Mouse (Mus musculus): ENCODE measurements around the gene Fbxo7. TPM values are rescaled to one million over a fixed set of nuclear protein-coding genes. Genes with fewer than 3 reads are reported as not detected.

Fbxo7 gene
- polyA plus RNA-seq, 1 experiment = 36.8 TPM

DNA sequence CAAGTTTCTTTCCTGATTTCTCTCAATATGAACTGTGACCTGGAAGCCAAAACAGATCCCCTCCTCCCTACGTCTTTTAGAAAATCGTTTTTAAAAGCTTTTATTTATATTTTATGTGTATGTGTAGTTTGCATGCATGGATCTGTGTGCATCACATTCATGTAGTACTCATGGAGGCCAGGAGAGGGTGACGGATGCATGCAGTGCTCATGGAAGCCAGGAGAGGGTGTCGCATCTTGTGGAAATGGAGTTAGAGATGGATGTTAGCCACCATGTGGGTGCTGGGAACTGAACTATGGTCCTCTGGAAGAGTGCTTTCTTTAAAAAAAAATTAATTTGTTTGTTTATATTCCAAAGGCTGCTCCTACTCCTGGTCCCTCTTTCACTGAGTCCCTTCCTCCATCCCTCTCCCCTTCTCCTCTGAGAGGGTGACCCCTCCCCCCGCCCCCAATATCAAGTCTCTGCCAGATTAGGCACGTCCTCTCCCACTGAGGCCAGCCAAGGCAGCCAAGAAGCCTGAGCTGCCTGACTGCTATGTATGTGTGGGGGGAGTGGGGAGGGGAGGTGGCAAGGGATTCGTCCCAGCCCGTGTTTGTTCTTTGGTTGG lies 34.6 kb downstream of the Fbxo7 start:
- H3K36me3 ChIP-seq (ENCODE audit: control insufficient read depth, insufficient read depth, low read length) = no peaks in the 10 kb centered on the region
- TF ChIP-seq POLR2A (IDR thresholded peaks at IDR 0.05; ENCODE audit: control insufficient read depth, low read depth, low read length) = no peak
- no peak for TF ChIP-seq CTCF (IDR thresholded peaks at IDR 0.05; ENCODE audit: control insufficient read depth, insufficient read depth, insufficient replicate concordance, low read depth, low read length)
- H3K27me3 ChIP-seq (ENCODE audit: control insufficient read depth, insufficient read depth, low read length) = no peaks in the 10 kb centered on the region
- H3K27ac ChIP-seq (ENCODE audit: control insufficient read depth, insufficient read depth, low read depth, low read length) = no peak overlapping the region
- no peak overlapping the region for H3K4me3 ChIP-seq (ENCODE audit: control insufficient read depth, low read depth, low read length)
- no peaks in the 10 kb centered on the region for H3K4me1 ChIP-seq (ENCODE audit: control insufficient read depth, insufficient read depth, low read length)

DNA sequence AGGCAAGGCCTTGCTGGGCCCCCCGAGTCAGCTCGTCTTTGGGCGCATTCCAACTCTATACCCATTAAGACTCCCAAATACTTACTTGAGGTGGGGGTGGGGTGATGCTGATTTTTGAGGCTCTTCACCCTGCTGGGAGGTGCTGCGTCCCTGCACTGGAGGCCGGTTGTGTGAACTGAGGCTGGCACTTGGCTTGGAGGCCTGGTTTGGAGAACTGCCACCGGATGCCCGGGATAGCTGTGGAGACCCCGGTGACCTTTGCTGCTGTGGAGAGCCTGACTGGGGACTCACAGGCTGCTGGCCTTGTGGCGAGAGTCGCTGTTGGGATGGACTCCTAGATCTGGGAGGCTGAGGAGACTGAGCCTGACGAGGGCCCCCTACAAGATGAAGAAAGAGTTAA lies 35.5 kb downstream of the Fbxo7 start:
- Histone ChIP-seq H3K27me3 (ENCODE audit: control insufficient read depth, insufficient read depth, low read length) (no peaks in the 10 kb centered on the region), H3K27ac (ENCODE audit: control insufficient read depth, insufficient read depth, low read depth, low read length) (no peak overlapping the region)

DNA sequence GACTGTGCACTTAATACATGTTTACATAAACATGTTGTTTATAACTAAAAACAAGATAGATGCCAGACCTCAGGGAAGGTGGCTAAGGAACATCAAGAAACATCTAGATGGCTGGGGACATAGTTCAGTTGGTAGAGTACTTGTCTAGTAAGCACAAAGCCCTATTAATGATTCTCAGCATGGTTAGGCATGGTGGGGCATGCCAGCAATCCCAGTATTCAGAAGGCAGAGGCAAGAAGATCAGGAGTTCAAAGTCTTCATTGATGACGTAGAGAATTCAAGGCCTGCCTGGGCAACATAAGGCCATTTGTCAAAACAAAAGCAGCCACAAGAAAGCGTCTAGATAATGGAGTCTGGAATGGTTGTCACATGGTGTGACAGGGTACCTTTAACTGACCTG lies 35.9 kb downstream of the Fbxo7 start:
- TF ChIP-seq CTCF (IDR thresholded peaks at IDR 0.05; ENCODE audit: control insufficient read depth, insufficient read depth, insufficient replicate concordance, low read depth, low read length) (no peak), POLR2A (IDR thresholded peaks at IDR 0.05; ENCODE audit: control insufficient read depth, low read depth, low read length) (no peak)
- Histone ChIP-seq H3K27ac (ENCODE audit: control insufficient read depth, insufficient read depth, low read depth, low read length) (no peak overlapping the region), H3K4me3 (ENCODE audit: control insufficient read depth, low read depth, low read length) (no peak overlapping the region), H3K27me3 (ENCODE audit: control insufficient read depth, insufficient read depth, low read length) (no peaks in the 10 kb centered on the region), H3K4me1 (ENCODE audit: control insufficient read depth, insufficient read depth, low read length) (no peaks in the 10 kb centered on the region), H3K36me3 (ENCODE audit: control insufficient read depth, insufficient read depth, low read length) (no peaks in the 10 kb centered on the region)

More for the DNA sequence above, 35.5 kb downstream of the Fbxo7 start:
- Histone ChIP-seq H3K36me3 (ENCODE audit: control insufficient read depth, insufficient read depth, low read length) (no peaks in the 10 kb centered on the region), H3K4me3 (ENCODE audit: control insufficient read depth, low read depth, low read length) (no peak overlapping the region), H3K4me1 (ENCODE audit: control insufficient read depth, insufficient read depth, low read length) (no peaks in the 10 kb centered on the region)
- TF ChIP-seq CTCF (IDR thresholded peaks at IDR 0.05; ENCODE audit: control insufficient read depth, insufficient read depth, insufficient replicate concordance, low read depth, low read length) (no peak), POLR2A (IDR thresholded peaks at IDR 0.05; ENCODE audit: control insufficient read depth, low read depth, low read length) (no peak)

DNA sequence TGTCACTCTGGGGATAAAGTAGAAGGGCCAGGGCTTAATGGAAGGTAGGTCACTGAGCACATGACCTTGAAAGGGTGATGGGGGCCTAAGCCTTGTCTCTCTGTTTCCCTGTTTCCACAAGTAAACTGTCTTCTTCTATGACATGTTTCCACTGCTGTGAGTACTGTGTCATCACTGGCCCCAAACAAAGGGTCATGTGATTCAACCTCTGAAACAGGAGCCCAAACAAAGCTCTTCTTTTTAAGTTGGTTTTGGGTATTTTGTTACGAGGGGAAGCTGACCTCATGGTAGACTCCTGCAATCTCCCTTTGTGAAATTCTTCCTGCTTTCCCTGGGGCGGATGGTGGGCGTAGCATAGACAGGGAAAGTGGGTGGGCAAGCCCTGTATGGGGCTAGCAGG lies 38.5 kb downstream of the Fbxo7 start:
- Histone ChIP-seq H3K4me1 (ENCODE audit: control insufficient read depth, insufficient read depth, low read length) (no peaks in the 10 kb centered on the region), H3K27me3 (ENCODE audit: control insufficient read depth, insufficient read depth, low read length) (no peaks in the 10 kb centered on the region), H3K4me3 (ENCODE audit: control insufficient read depth, low read depth, low read length) (no peak overlapping the region), H3K36me3 (ENCODE audit: control insufficient read depth, insufficient read depth, low read length) (no peaks in the 10 kb centered on the region), H3K27ac (ENCODE audit: control insufficient read depth, insufficient read depth, low read depth, low read length) (no peak overlapping the region)
- TF ChIP-seq POLR2A (IDR thresholded peaks at IDR 0.05; ENCODE audit: control insufficient read depth, low read depth, low read length) (no peak), CTCF (IDR thresholded peaks at IDR 0.05; ENCODE audit: control insufficient read depth, insufficient read depth, insufficient replicate concordance, low read depth, low read length) (no peak)

DNA sequence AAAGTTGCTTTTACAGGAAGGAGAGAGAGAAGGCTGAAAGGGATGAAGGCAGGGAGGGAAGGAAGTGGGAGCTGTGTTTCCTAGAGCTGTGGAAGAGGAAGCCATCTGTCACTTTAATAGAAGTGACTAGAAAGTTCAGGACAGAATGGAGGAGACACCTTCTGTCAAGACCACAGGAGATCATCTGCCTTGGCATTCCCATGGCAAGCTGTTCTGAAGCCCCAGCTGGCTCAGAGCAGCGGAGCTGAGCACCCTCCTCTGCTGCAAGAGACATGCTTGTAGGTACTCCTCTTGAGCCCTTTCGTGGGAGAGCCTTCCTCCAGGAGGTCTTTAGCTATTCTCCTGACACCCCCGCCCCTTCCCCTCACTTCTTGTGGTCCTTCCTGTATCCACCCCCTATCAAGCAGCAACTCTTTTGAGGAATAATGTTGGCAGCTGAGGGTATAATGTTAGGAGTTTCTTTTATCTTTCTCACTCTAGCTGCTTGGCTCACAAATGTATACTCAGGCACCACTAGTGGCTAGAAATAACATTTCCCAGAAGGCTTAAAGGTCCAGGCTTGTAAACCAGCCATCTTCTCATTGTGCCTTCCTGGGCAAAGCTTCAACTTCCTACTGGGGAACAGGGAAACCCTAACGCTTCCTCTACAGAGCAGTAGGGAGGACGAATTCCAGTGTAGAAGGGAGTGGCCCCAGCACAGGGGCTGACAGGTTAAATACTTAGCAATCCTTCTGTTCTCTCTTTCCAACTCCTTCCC lies 40.7 kb downstream of the Fbxo7 start:
- Histone ChIP-seq H3K4me1 (ENCODE audit: control insufficient read depth, insufficient read depth, low read length) (peaks cover 4% of the 10 kb centered on the region; the same call in 1 of the 2 replicates), H3K4me3 (ENCODE audit: control insufficient read depth, low read depth, low read length) (peak overlapping the region; percentile 28; the same call in 1 of the 2 replicates), H3K27ac (ENCODE audit: control insufficient read depth, insufficient read depth, low read depth, low read length) (no peak overlapping the region), H3K27me3 (ENCODE audit: control insufficient read depth, insufficient read depth, low read length) (no peaks in the 10 kb centered on the region), H3K36me3 (ENCODE audit: control insufficient read depth, insufficient read depth, low read length) (no peaks in the 10 kb centered on the region)
- TF ChIP-seq CTCF (IDR thresholded peaks at IDR 0.05; ENCODE audit: control insufficient read depth, insufficient read depth, insufficient replicate concordance, low read depth, low read length) = no peak
- TF ChIP-seq POLR2A (IDR thresholded peaks at IDR 0.05; ENCODE audit: control insufficient read depth, low read depth, low read length) = no peak

DNA sequence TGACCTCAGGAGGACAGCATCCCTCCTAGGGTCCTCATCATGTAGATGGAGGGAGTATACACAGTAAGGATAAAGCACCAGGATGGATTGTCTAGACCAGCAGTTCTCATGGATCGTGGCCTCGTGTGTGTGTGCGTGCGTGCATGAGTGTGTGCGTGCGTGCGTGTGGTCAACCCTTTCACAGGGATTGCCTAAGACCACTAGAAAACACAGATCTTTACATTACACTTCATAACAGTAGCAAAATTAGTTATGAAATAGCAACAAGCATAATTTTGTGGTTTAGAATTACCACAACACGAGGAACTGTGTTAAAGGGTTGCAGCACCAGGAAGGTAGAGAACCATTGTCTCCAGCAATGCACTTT lies 41.2 kb downstream of the Fbxo7 start:
- Histone ChIP-seq H3K27ac (ENCODE audit: control insufficient read depth, insufficient read depth, low read depth, low read length) (no peak overlapping the region), H3K4me3 (ENCODE audit: control insufficient read depth, low read depth, low read length) (peak overlapping the region; percentile 28), H3K27me3 (ENCODE audit: control insufficient read depth, insufficient read depth, low read length) (no peaks in the 10 kb centered on the region), H3K36me3 (ENCODE audit: control insufficient read depth, insufficient read depth, low read length) (no peaks in the 10 kb centered on the region), H3K4me1 (ENCODE audit: control insufficient read depth, insufficient read depth, low read length) (peaks cover 4% of the 10 kb centered on the region; the same call in 1 of the 2 replicates)
- TF ChIP-seq CTCF (IDR thresholded peaks at IDR 0.05; ENCODE audit: control insufficient read depth, insufficient read depth, insufficient replicate concordance, low read depth, low read length) = no peak
- TF ChIP-seq POLR2A (IDR thresholded peaks at IDR 0.05; ENCODE audit: control insufficient read depth, low read depth, low read length) = no peak

DNA sequence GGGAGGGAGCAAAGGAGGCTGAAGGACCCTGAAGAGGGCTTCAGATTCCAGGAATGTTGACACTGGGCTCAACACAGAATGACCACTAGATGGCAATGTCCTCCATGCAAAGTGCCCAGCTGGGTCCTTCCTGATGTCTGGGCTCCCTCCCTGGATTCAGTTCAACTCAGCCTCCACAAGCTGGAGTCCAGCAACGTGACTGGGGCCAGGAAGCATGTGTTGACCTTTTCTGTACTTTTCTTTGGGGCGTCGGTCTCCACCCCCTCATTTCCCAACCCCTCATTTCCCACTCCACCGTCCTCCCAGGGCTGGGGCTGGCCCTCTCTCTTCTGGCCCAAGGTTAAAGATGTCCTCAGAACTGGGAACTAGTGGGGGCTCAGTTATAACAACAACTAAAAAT lies 43.2 kb downstream of the Fbxo7 start:
- Histone ChIP-seq H3K4me1 (ENCODE audit: control insufficient read depth, insufficient read depth, low read length) (peaks cover 4% of the 10 kb centered on the region; the same call in 1 of the 2 replicates), H3K27me3 (ENCODE audit: control insufficient read depth, insufficient read depth, low read length) (no peaks in the 10 kb centered on the region), H3K27ac (ENCODE audit: control insufficient read depth, insufficient read depth, low read depth, low read length) (no peak overlapping the region), H3K4me3 (ENCODE audit: control insufficient read depth, low read depth, low read length) (no peak overlapping the region), H3K36me3 (ENCODE audit: control insufficient read depth, insufficient read depth, low read length) (no peaks in the 10 kb centered on the region)
- TF ChIP-seq CTCF (IDR thresholded peaks at IDR 0.05; ENCODE audit: control insufficient read depth, insufficient read depth, insufficient replicate concordance, low read depth, low read length) (peak; percentile 72; the same call in 1 of the 2 replicates), POLR2A (IDR thresholded peaks at IDR 0.05; ENCODE audit: control insufficient read depth, low read depth, low read length) (no peak)

Data from testis, adult 2 months (tissue).